14 mouse cellular contexts compared by ENCODE assay signal in the genomic region with DNA sequence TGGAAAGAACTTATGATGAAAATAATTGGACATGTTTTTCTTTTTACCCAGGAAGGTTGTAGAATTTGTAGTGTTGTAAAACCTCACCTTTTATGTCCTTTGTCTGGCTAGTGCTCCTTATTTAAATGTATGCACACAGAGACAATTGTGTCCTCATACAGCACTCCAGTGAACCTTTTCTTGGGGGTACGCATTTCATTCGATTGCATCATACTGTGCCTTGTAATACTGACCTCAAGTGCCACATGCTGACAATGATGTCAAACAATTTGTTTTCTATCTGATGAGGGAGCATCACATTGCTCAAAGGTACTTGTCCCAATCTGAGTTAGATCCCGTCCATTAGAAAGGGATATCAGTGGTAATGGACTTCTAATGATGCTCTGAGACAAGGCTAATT.
"Had no signal": no experiment of that assay in that cellular context is flagged by ENCODE, and none has a peak within 500 bp of the region (broad histone marks: within the 10 kb centered on the region; RNA-seq: fewer than 3 reads in every experiment).

No protein-coding gene starts in this region.

- DNase-seq: right cerebral cortex, postnatal 14 days; right cerebral cortex, postnatal 25 days; right cerebral cortex, postnatal 4 days; thymus, adult 18-20 months; thymus, adult 2 months; thymus, postnatal 14 days; thymus, postnatal 25 days; thymus, postnatal 36 days; thymus, postnatal 4 days had no signal

- H3K27me3 ChIP-seq: neural tube, embryonic 12.5 days; neural tube, embryonic 13.5 days; neural tube, embryonic 15.5 days; stomach, embryonic 15.5 days had no signal

- H3K9ac ChIP-seq: neural tube, embryonic 12.5 days; neural tube, embryonic 13.5 days; neural tube, embryonic 15.5 days; stomach, embryonic 15.5 days had no signal

- H3K36me3 ChIP-seq: neural tube, embryonic 12.5 days; neural tube, embryonic 13.5 days; neural tube, embryonic 15.5 days; stomach, embryonic 15.5 days had no signal

- H3K4me2 ChIP-seq: neural tube, embryonic 12.5 days; neural tube, embryonic 13.5 days; neural tube, embryonic 15.5 days; stomach, embryonic 15.5 days had no signal

- H3K9me3 ChIP-seq: neural tube, embryonic 12.5 days; neural tube, embryonic 13.5 days; neural tube, embryonic 15.5 days; stomach, embryonic 15.5 days had no signal

- H3K4me1 ChIP-seq: neural tube, embryonic 12.5 days; neural tube, embryonic 15.5 days; stomach, embryonic 15.5 days had no signal

- H3K27ac ChIP-seq: neural tube, embryonic 12.5 days; neural tube, embryonic 13.5 days; neural tube, embryonic 15.5 days; stomach, embryonic 15.5 days; stomach, postnatal 0 days had no signal

- H3K4me3 ChIP-seq: neural tube, embryonic 12.5 days; neural tube, embryonic 13.5 days; neural tube, embryonic 15.5 days; stomach, embryonic 15.5 days had no signal
